ENCODE assay signal across 38 mouse cellular contexts in the genomic region with DNA sequence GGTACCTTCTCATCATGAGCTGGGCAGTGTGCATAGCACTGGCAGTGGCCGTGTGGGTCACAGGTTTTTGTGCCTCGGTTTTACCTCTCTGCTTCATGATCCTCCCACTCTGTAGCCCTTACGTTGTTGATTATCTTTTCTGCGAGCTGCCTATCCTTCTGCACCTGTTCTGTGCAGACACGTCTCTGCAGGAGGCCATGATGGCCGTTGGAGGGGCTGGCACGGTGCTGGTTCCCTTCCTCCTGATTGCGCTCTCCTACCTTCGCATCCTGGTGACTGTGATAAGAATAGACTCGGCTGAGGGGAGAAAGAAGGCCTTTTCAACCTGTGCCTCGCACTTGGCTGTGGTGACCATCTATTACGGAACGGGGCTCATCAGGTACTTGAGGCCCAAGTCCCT. TPM values are rescaled to one million over a fixed set of nuclear protein-coding genes. Genes with fewer than 3 reads are reported as not detected.
"Had no signal": no experiment of that assay in that cellular context is flagged by ENCODE, and none has a peak within 500 bp of the region (broad histone marks: within the 10 kb centered on the region; RNA-seq: fewer than 3 reads in every experiment).

No protein-coding gene starts in this region.

- H3K4me1 ChIP-seq: heart, embryonic 13.5 days; heart, embryonic 15.5 days; hindbrain, embryonic 10.5 days; hindbrain, embryonic 12.5 days; intestine, embryonic 15.5 days; limb, embryonic 10.5 days; limb, embryonic 12.5 days had no signal

- H3K4me3 ChIP-seq: gastrocnemius, adult 2 months; heart, adult 2 months; heart, embryonic 13.5 days; heart, embryonic 15.5 days; hindbrain, embryonic 10.5 days; hindbrain, embryonic 12.5 days; intestine, embryonic 15.5 days; layer of hippocampus, adult 2 months; left cerebral cortex, adult 2 months; limb, embryonic 10.5 days; limb, embryonic 12.5 days; liver, embryonic 13.5 days had no signal

- H3K36me3 ChIP-seq: heart, embryonic 13.5 days; heart, embryonic 15.5 days; hindbrain, embryonic 10.5 days; hindbrain, embryonic 12.5 days; intestine, embryonic 15.5 days; limb, embryonic 10.5 days; limb, embryonic 12.5 days; liver, embryonic 13.5 days had no signal

- H3K27me3 ChIP-seq: heart, embryonic 13.5 days; hindbrain, embryonic 12.5 days; intestine, embryonic 15.5 days; limb, embryonic 12.5 days had no signal

- DNase-seq: gastrocnemius, adult 2 months; gastrocnemius, postnatal 10 days; gastrocnemius, postnatal 25 days; heart, adult 11 months; heart, adult 2 months; heart, postnatal 4 days; kidney, adult 18-20 months; kidney, adult 8-10 months; kidney, postnatal 10 days; kidney, postnatal 25 days; kidney, postnatal 4 days; liver; liver, embryonic 13.5 days had no signal

- H3K9me3 ChIP-seq: heart, embryonic 13.5 days; heart, embryonic 15.5 days; hindbrain, embryonic 10.5 days; hindbrain, embryonic 12.5 days; intestine, embryonic 15.5 days; limb, embryonic 10.5 days; limb, embryonic 12.5 days; liver, embryonic 13.5 days had no signal

- ATAC-seq: hindbrain, embryonic 16.5 days; inflammation-experienced regulatory T-cells, adult 6 months; intestine, embryonic 15.5 days; intestine, postnatal 0 days had no signal

- H3K27ac ChIP-seq: gastrocnemius, adult 2 months; heart, adult 2 months; heart, embryonic 13.5 days; heart, embryonic 15.5 days; hindbrain, embryonic 10.5 days; hindbrain, embryonic 12.5 days; hindbrain, embryonic 14.5 days; intestine, embryonic 15.5 days; layer of hippocampus, adult 2 months; left cerebral cortex, adult 2 months; limb, embryonic 10.5 days; limb, embryonic 12.5 days; liver, embryonic 13.5 days had no signal

- H3K9ac ChIP-seq: heart, embryonic 13.5 days; heart, embryonic 15.5 days; hindbrain, embryonic 12.5 days; hindbrain, embryonic 14.5 days; intestine, embryonic 15.5 days; limb, embryonic 12.5 days; liver, embryonic 13.5 days had no signal

- H3K4me2 ChIP-seq: heart, embryonic 11.5 days; heart, embryonic 13.5 days; heart, embryonic 15.5 days; hindbrain, embryonic 12.5 days; hindbrain, embryonic 14.5 days; intestine, embryonic 15.5 days; limb, embryonic 12.5 days; liver, embryonic 11.5 days; liver, embryonic 13.5 days had no signal

RNA-seq across cellular contexts. Expression of a gene that starts 2.9 kb away (rescaled TPM):
- total RNA-seq: gastrocnemius, adult 2 months; gastrocnemius, postnatal 10 days; gastrocnemius, postnatal 25 days; heart, adult 2 months; heart, postnatal 25 days; heart, postnatal 4 days; layer of hippocampus, adult 2 months; layer of hippocampus, postnatal 10 days; layer of hippocampus, postnatal 25 days; left cerebral cortex, adult 2 months; left cerebral cortex, postnatal 14 days; left cerebral cortex, postnatal 36 days had no signal
- polyA plus RNA-seq: gonadal fat pad, adult 2 months; heart, adult 2 months; heart, embryonic 11.5 days; heart, embryonic 13.5 days; heart, embryonic 15.5 days; heart, postnatal 0 days; hindbrain, embryonic 10.5 days; hindbrain, embryonic 12.5 days; hindbrain, embryonic 14.5 days; inflammation-experienced regulatory T-cells, adult 6 months; intestine, embryonic 15.5 days; intestine, postnatal 0 days; kidney, embryonic 14.5 days; kidney, embryonic 16.5 days; limb, embryonic 10.5 days; limb, embryonic 12.5 days; limb, embryonic 14.5 days; liver, embryonic 11.5 days; liver, embryonic 13.5 days had no signal

RNA-seq across cellular contexts. Expression of a gene that starts 18.0 kb away (rescaled TPM):
- total RNA-seq: gastrocnemius, postnatal 10 days; gastrocnemius, postnatal 25 days; heart, postnatal 4 days; layer of hippocampus, adult 2 months; layer of hippocampus, postnatal 10 days; layer of hippocampus, postnatal 25 days; left cerebral cortex, adult 2 months; left cerebral cortex, postnatal 36 days had no signal
- polyA plus RNA-seq: gonadal fat pad, adult 2 months; heart, embryonic 11.5 days; heart, embryonic 13.5 days; heart, embryonic 15.5 days; heart, postnatal 0 days; hindbrain, embryonic 10.5 days; hindbrain, embryonic 12.5 days; hindbrain, embryonic 14.5 days; hindbrain, embryonic 16.5 days; inflammation-experienced regulatory T-cells, adult 6 months; intestine, embryonic 15.5 days; kidney, embryonic 14.5 days; kidney, embryonic 16.5 days; limb, embryonic 10.5 days; limb, embryonic 12.5 days; limb, embryonic 14.5 days; liver, embryonic 11.5 days; liver, embryonic 13.5 days had no signal

RNA-seq across cellular contexts. Expression of a gene that starts 20.3 kb away (rescaled TPM):
- total RNA-seq: gastrocnemius, adult 2 months; gastrocnemius, postnatal 10 days; gastrocnemius, postnatal 25 days; heart, adult 2 months; heart, postnatal 25 days; heart, postnatal 4 days; layer of hippocampus, adult 2 months; layer of hippocampus, postnatal 10 days; layer of hippocampus, postnatal 25 days; left cerebral cortex, adult 2 months; left cerebral cortex, postnatal 14 days; left cerebral cortex, postnatal 36 days had no signal
- polyA plus RNA-seq: gonadal fat pad, adult 2 months; heart, adult 2 months; heart, embryonic 11.5 days; heart, embryonic 13.5 days; heart, embryonic 15.5 days; heart, postnatal 0 days; hindbrain, embryonic 10.5 days; hindbrain, embryonic 12.5 days; hindbrain, embryonic 14.5 days; hindbrain, embryonic 16.5 days; inflammation-experienced regulatory T-cells, adult 6 months; intestine, embryonic 15.5 days; intestine, postnatal 0 days; kidney, embryonic 14.5 days; kidney, embryonic 16.5 days; limb, embryonic 10.5 days; limb, embryonic 12.5 days; limb, embryonic 14.5 days; liver, embryonic 11.5 days; liver, embryonic 13.5 days had no signal

RNA-seq across cellular contexts. Expression of a gene that starts 27.5 kb away (rescaled TPM):
- total RNA-seq: gastrocnemius, adult 2 months; gastrocnemius, postnatal 10 days; gastrocnemius, postnatal 25 days; heart, adult 2 months; heart, postnatal 25 days; heart, postnatal 4 days; layer of hippocampus, adult 2 months; layer of hippocampus, postnatal 10 days; layer of hippocampus, postnatal 25 days; left cerebral cortex, adult 2 months; left cerebral cortex, postnatal 14 days; left cerebral cortex, postnatal 36 days had no signal
- polyA plus RNA-seq: gonadal fat pad, adult 2 months; heart, embryonic 11.5 days; heart, embryonic 13.5 days; heart, postnatal 0 days; hindbrain, embryonic 10.5 days; hindbrain, embryonic 12.5 days; hindbrain, embryonic 14.5 days; intestine, embryonic 15.5 days; intestine, postnatal 0 days; kidney, embryonic 14.5 days; kidney, embryonic 16.5 days; limb, embryonic 10.5 days; limb, embryonic 12.5 days; liver, embryonic 11.5 days; liver, embryonic 13.5 days had no signal

RNA-seq across cellular contexts. Expression of a gene that starts 32.5 kb away (rescaled TPM):
- total RNA-seq: gastrocnemius, adult 2 months; gastrocnemius, postnatal 10 days; gastrocnemius, postnatal 25 days; heart, adult 2 months; heart, postnatal 25 days; heart, postnatal 4 days; layer of hippocampus, adult 2 months; layer of hippocampus, postnatal 10 days; layer of hippocampus, postnatal 25 days; left cerebral cortex, adult 2 months; left cerebral cortex, postnatal 14 days; left cerebral cortex, postnatal 36 days had no signal
- polyA plus RNA-seq: gonadal fat pad, adult 2 months; heart, adult 2 months; heart, embryonic 11.5 days; heart, embryonic 13.5 days; heart, embryonic 15.5 days; heart, postnatal 0 days; hindbrain, embryonic 10.5 days; hindbrain, embryonic 12.5 days; hindbrain, embryonic 14.5 days; hindbrain, embryonic 16.5 days; inflammation-experienced regulatory T-cells, adult 6 months; intestine, embryonic 15.5 days; intestine, postnatal 0 days; kidney, embryonic 14.5 days; kidney, embryonic 16.5 days; limb, embryonic 10.5 days; limb, embryonic 12.5 days; limb, embryonic 14.5 days; liver, embryonic 11.5 days; liver, embryonic 13.5 days had no signal
